8 mouse cellular contexts compared by ENCODE assay signal in genomic region chr17:57029691-57030090, GRCm38 (mm10). TPM values are rescaled to one million over a fixed set of nuclear protein-coding genes. Genes with fewer than 3 reads are reported as not detected.
DNase-seq lines count a peak whose midpoint lies in the region; ATAC-seq and TF ChIP-seq lines count a peak whose summit lies in the region.

No protein-coding gene starts in this region.

- peaks cover 17% of the 10 kb centered on the region for H3K4me1 ChIP-seq in heart, embryonic 15.5 days (replicated peaks)
- peaks cover 8% of the 10 kb centered on the region for H3K4me1 ChIP-seq in limb, embryonic 11.5 days (ENCODE audit: control insufficient read depth, insufficient read depth, low read length)
- H3K4me1 ChIP-seq in olfactory bulb, adult 2 months (ENCODE audit: control insufficient read depth, insufficient read depth, low read length): peaks cover 10% of the 10 kb centered on the region

- peak overlapping the region; percentile 97 for H3K4me3 ChIP-seq in heart, embryonic 15.5 days
- H3K4me3 ChIP-seq in limb, embryonic 11.5 days (ENCODE audit: low read depth, low read length): peak overlapping the region; percentile 75
- peak overlapping the region; percentile 25 for H3K4me3 ChIP-seq in olfactory bulb, adult 2 months (ENCODE audit: insufficient read depth, low read depth, low read length)

- no peaks in the 10 kb centered on the region for H3K9me3 ChIP-seq in heart, embryonic 15.5 days (replicated peaks)
- no peaks in the 10 kb centered on the region for H3K9me3 ChIP-seq in limb, embryonic 11.5 days (ENCODE audit: control insufficient read depth, low read length)

- TF ChIP-seq POLR2A in olfactory bulb, adult 2 months (IDR thresholded peaks at IDR 0.05; ENCODE audit: insufficient read depth, low read depth, low read length): no peak

- peak overlapping the region; percentile 75 for H3K4me2 ChIP-seq in heart, embryonic 15.5 days
- H3K4me2 ChIP-seq in limb, embryonic 11.5 days (ENCODE audit: low read depth, severe bottlenecking): peak overlapping the region; percentile 97

- ATAC-seq in heart, embryonic 15.5 days (replicated peaks; ENCODE audit: insufficient number of reproducible peaks, insufficient read depth, low FRiP score, low read depth): no peak
- ATAC-seq in limb, embryonic 11.5 days (ENCODE audit: insufficient number of reproducible peaks, low FRiP score, low TSS enrichment, low read depth): no peak

- DNase-seq in embryo, embryonic 10 days (ENCODE audit: low spot score): peak; percentile 20
- DNase-seq in embryo, embryonic 10.5 days (ENCODE audit: low spot score): no peak
- DNase-seq in adipocyte (ENCODE audit: low spot score): peak; percentile 62
- DNase-seq in limb, embryonic 11.5 days (ENCODE audit: low spot score): no peak
- no peak for DNase-seq in cerebellum, adult 11 months
- no peak for DNase-seq in layer of hippocampus, postnatal 14 days (ENCODE audit: low spot score in 2 of 2)

- H3K36me3 ChIP-seq in heart, embryonic 15.5 days: peaks cover 36% of the 10 kb centered on the region
- H3K36me3 ChIP-seq in limb, embryonic 11.5 days (ENCODE audit: control insufficient read depth, insufficient read depth, low read length): peaks cover 28% of the 10 kb centered on the region

- H3K27me3 ChIP-seq in heart, embryonic 15.5 days: no peaks in the 10 kb centered on the region
- no peaks in the 10 kb centered on the region for H3K27me3 ChIP-seq in limb, embryonic 11.5 days (ENCODE audit: control insufficient read depth, insufficient read depth, low read length)

- WGBS in heart, embryonic 15.5 days: 20% methylated on average over 8 of the region's 8 CpGs
- WGBS in limb, embryonic 11.5 days: 39% methylated on average over 8 of the region's 8 CpGs
- WGBS in olfactory bulb, adult 2 months: 26% methylated on average over 8 of the region's 8 CpGs

- H3K27ac ChIP-seq in heart, embryonic 15.5 days: peak overlapping the region; percentile 96; the same call in 1 of the 2 replicates
- H3K27ac ChIP-seq in limb, embryonic 11.5 days (replicated peaks; ENCODE audit: low read depth, low read length): no peak overlapping the region
- H3K27ac ChIP-seq in olfactory bulb, adult 2 months (ENCODE audit: insufficient read depth, low read depth, low read length): no peak overlapping the region

- no peak for TF ChIP-seq CTCF in olfactory bulb, adult 2 months (IDR thresholded peaks at IDR 0.05; ENCODE audit: insufficient read depth, low read depth, low read length)

- H3K9ac ChIP-seq in heart, embryonic 15.5 days: peak overlapping the region; percentile 100
- no peak overlapping the region for H3K9ac ChIP-seq in limb, embryonic 11.5 days (ENCODE audit: low read length)

RNA-seq across cellular contexts. Expression of gene Khsrp, which starts 1.6 kb away (rescaled TPM):
- 23.3 and 29.3 TPM in 2 replicates for polyA plus RNA-seq in heart, embryonic 15.5 days (2015; fragmentation: Nextera tagmentation; extraction: Ambion mirVana)
- polyA plus RNA-seq in limb, embryonic 11.5 days (2014; fragmentation: Nextera tagmentation; extraction: Ambion mirVana): 48.4 and 48.7 TPM in 2 replicates
- polyA plus RNA-seq in olfactory bulb, adult 2 months (2012; ENCODE audit: insufficient read depth, insufficient read length, low replicate concordance, missing spikeins): 183 TPM in 1 of 2 replicates, not detected in the other
- total RNA-seq in layer of hippocampus, postnatal 14 days (2021): 100 to 1,000 TPM; 104 to 111 TPM

RNA-seq across cellular contexts. Expression of gene Slc25a41, which starts 11.8 kb away (rescaled TPM):
- not detected in 2 replicates for polyA plus RNA-seq in heart, embryonic 15.5 days (2015; fragmentation: Nextera tagmentation; extraction: Ambion mirVana)
- not detected in 2 replicates for polyA plus RNA-seq in limb, embryonic 11.5 days (2014; fragmentation: Nextera tagmentation; extraction: Ambion mirVana)
- polyA plus RNA-seq in olfactory bulb, adult 2 months (2012; ENCODE audit: insufficient read depth, insufficient read length, low replicate concordance, missing spikeins): not detected in 2 replicates
- not detected for total RNA-seq in layer of hippocampus, postnatal 14 days (2021)

RNA-seq across cellular contexts. Expression of gene Gm17949, which starts 18.4 kb away (rescaled TPM):
- 0.23 and 0.48 TPM in 2 replicates for polyA plus RNA-seq in heart, embryonic 15.5 days (2015; fragmentation: Nextera tagmentation; extraction: Ambion mirVana)
- 0.21 and 0.37 TPM in 2 replicates for polyA plus RNA-seq in limb, embryonic 11.5 days (2014; fragmentation: Nextera tagmentation; extraction: Ambion mirVana)
- polyA plus RNA-seq in olfactory bulb, adult 2 months (2012; ENCODE audit: insufficient read depth, insufficient read length, low replicate concordance, missing spikeins): not detected in 2 replicates
- total RNA-seq in layer of hippocampus, postnatal 14 days (2021): under 1 TPM in 1 of 2 experiments, not detected in 1; 0.28 TPM

RNA-seq across cellular contexts. Expression of gene Gtf2f1, which starts 18.6 kb away (rescaled TPM):
- 33.7 and 41.1 TPM in 2 replicates for polyA plus RNA-seq in heart, embryonic 15.5 days (2015; fragmentation: Nextera tagmentation; extraction: Ambion mirVana)
- polyA plus RNA-seq in limb, embryonic 11.5 days (2014; fragmentation: Nextera tagmentation; extraction: Ambion mirVana): 73.8 and 76.6 TPM in 2 replicates
- polyA plus RNA-seq in olfactory bulb, adult 2 months (2012; ENCODE audit: insufficient read depth, insufficient read length, low replicate concordance, missing spikeins): not detected in 2 replicates
- total RNA-seq in layer of hippocampus, postnatal 14 days (2021): 10 to 100 TPM; 51.0 to 56.0 TPM

RNA-seq across cellular contexts. Expression of gene Crb3, which starts 29.2 kb away (rescaled TPM):
- 0.92 and 2.5 TPM in 2 replicates for polyA plus RNA-seq in heart, embryonic 15.5 days (2015; fragmentation: Nextera tagmentation; extraction: Ambion mirVana)
- polyA plus RNA-seq in limb, embryonic 11.5 days (2014; fragmentation: Nextera tagmentation; extraction: Ambion mirVana): 1.0 and 1.1 TPM in 2 replicates
- not detected in 2 replicates for polyA plus RNA-seq in olfactory bulb, adult 2 months (2012; ENCODE audit: insufficient read depth, insufficient read length, low replicate concordance, missing spikeins)
- total RNA-seq in layer of hippocampus, postnatal 14 days (2021): 1 to 10 TPM in 1 of 2 experiments, under 1 TPM in 1; 0.79 to 1.6 TPM

Comparison
In these comparisons a context has a peak if more than half of its experiments do, and no peak if none do; other contexts are left out.
1. DNase-seq: peak in embryo, embryonic 10 days (single experiment) and adipocyte (single experiment); none in embryo, embryonic 10.5 days (single experiment), limb, embryonic 11.5 days (single experiment), cerebellum, adult 11 months (single experiment) and layer of hippocampus, postnatal 14 days (0 of 2).
2. H3K4me3 ChIP-seq: peak in every context shown above with its lines; median percentile 97 in heart, embryonic 15.5 days; 75 in limb, embryonic 11.5 days; 25 in olfactory bulb, adult 2 months.